8 mouse cellular contexts compared by ENCODE assay signal in genomic region chr8:11478807-11479527, GRCm38 (mm10). TPM values are rescaled to one million over a fixed set of nuclear protein-coding genes. Genes with fewer than 3 reads are reported as not detected.
DNase-seq lines count a peak whose midpoint lies in the region; ATAC-seq and TF ChIP-seq lines count a peak whose summit lies in the region.

No protein-coding gene starts in this region.

- H3K4me1 ChIP-seq in forebrain, embryonic 13.5 days, result peaks cover 27% of the 10 kb centered on the region
- H3K4me1 ChIP-seq in kidney, embryonic 15.5 days, result peaks cover 76% of the 10 kb centered on the region
- peaks cover 10% of the 10 kb centered on the region; the same call in 1 of the 2 replicates for H3K4me1 ChIP-seq in midbrain, postnatal 0 days (ENCODE audit: insufficient read depth, low read length)

- peak; percentile 90 for DNase-seq in heart, adult 11 months
- no peak for DNase-seq in heart, postnatal 36 days
- DNase-seq in midbrain, postnatal 0 days (ENCODE audit: low spot score), result no peak
- no peak for DNase-seq in cerebellum, postnatal 36 days
- DNase-seq in thymus, postnatal 36 days, result no peak
- DNase-seq in left cerebral cortex, adult 2 months (ENCODE audit: extremely low spot score in 1 of 2, low spot score in 2 of 2), result no peak

- peak; percentile 40 for ATAC-seq in forebrain, embryonic 13.5 days
- peak; percentile 26 for ATAC-seq in kidney, embryonic 15.5 days (replicated peaks; ENCODE audit: low FRiP score)
- ATAC-seq in midbrain, postnatal 0 days (ENCODE audit: low FRiP score), result no peak

- no peaks in the 10 kb centered on the region for H3K36me3 ChIP-seq in forebrain, embryonic 13.5 days (ENCODE audit: poor library complexity, severe bottlenecking)
- H3K36me3 ChIP-seq in kidney, embryonic 15.5 days, result no peaks in the 10 kb centered on the region
- H3K36me3 ChIP-seq in midbrain, postnatal 0 days (ENCODE audit: insufficient read depth, low read length), result no peaks in the 10 kb centered on the region

- intact Hi-C loops in heart, postnatal 36 days (cut with DNase I), result no loop called here
- intact Hi-C loops in left cerebral cortex, adult 2 months (cut with DNase I), result no loop called here

- peaks cover 81% of the 10 kb centered on the region for H3K27me3 ChIP-seq in forebrain, embryonic 13.5 days
- peaks cover 51% of the 10 kb centered on the region for H3K27me3 ChIP-seq in kidney, embryonic 15.5 days
- peaks cover 52% of the 10 kb centered on the region for H3K27me3 ChIP-seq in midbrain, postnatal 0 days (ENCODE audit: insufficient read depth, low read length)

- H3K4me3 ChIP-seq in forebrain, embryonic 13.5 days, result peak overlapping the region; percentile 50
- H3K4me3 ChIP-seq in kidney, embryonic 15.5 days (replicated peaks), result peak overlapping the region; percentile 70
- H3K4me3 ChIP-seq in midbrain, postnatal 0 days (ENCODE audit: low read depth, low read length), result peak overlapping the region; percentile 46
- H3K4me3 ChIP-seq in left cerebral cortex, adult 2 months, result no peak overlapping the region; the same call in 1 of the 2 replicates

- no peak overlapping the region for H3K27ac ChIP-seq in forebrain, embryonic 13.5 days
- peak overlapping the region; percentile 83 for H3K27ac ChIP-seq in kidney, embryonic 15.5 days
- no peak overlapping the region for H3K27ac ChIP-seq in midbrain, postnatal 0 days (ENCODE audit: low read depth, low read length)
- no peak overlapping the region for H3K27ac ChIP-seq in left cerebral cortex, adult 2 months

- H3K9me3 ChIP-seq in forebrain, embryonic 13.5 days (replicated peaks), result no peaks in the 10 kb centered on the region
- H3K9me3 ChIP-seq in kidney, embryonic 15.5 days (replicated peaks), result no peaks in the 10 kb centered on the region
- no peaks in the 10 kb centered on the region for H3K9me3 ChIP-seq in midbrain, postnatal 0 days (ENCODE audit: low read length)

- WGBS in forebrain, embryonic 13.5 days, result 2% methylated on average over 23 of the region's 23 CpGs
- 4% methylated on average over 23 of the region's 23 CpGs for WGBS in kidney, embryonic 15.5 days
- 5% methylated on average over 22 of the region's 23 CpGs for WGBS in midbrain, postnatal 0 days

- no peak for TF ChIP-seq CTCF in midbrain, postnatal 0 days (IDR thresholded peaks at IDR 0.05)
- no peak for TF ChIP-seq CTCF in left cerebral cortex, adult 2 months (IDR thresholded peaks at IDR 0.05)

- peak overlapping the region; percentile 98 for H3K4me2 ChIP-seq in forebrain, embryonic 13.5 days
- H3K4me2 ChIP-seq in kidney, embryonic 15.5 days, result peak overlapping the region; percentile 100
- H3K4me2 ChIP-seq in midbrain, postnatal 0 days (ENCODE audit: low read depth, low read length, poor library complexity, severe bottlenecking), result peak overlapping the region; percentile 92

- H3K9ac ChIP-seq in forebrain, embryonic 13.5 days, result no peak overlapping the region
- peak overlapping the region; percentile 38 for H3K9ac ChIP-seq in kidney, embryonic 15.5 days
- H3K9ac ChIP-seq in midbrain, postnatal 0 days (replicated peaks; ENCODE audit: low read length, poor library complexity, severe bottlenecking), result no peak overlapping the region

RNA-seq across cellular contexts. Expression of gene Rab20, which starts 0.5 kb away (rescaled TPM):
- total RNA-seq in heart, postnatal 36 days (2021), result 10 to 100 TPM; 26.9 to 32.1 TPM
- polyA plus RNA-seq in forebrain, embryonic 13.5 days (2015; fragmentation: Nextera tagmentation; extraction: Ambion mirVana), result 0.34 and 0.69 TPM in 2 replicates
- polyA plus RNA-seq in kidney, embryonic 15.5 days (2015; fragmentation: Nextera tagmentation; extraction: Ambion mirVana), result 24.2 and 26.5 TPM in 2 replicates
- total RNA-seq in midbrain, postnatal 0 days (2014; rRNA removed), result 0.28 and 0.60 TPM in 2 replicates
- 0.58 and 0.72 TPM in 2 replicates for polyA plus RNA-seq in midbrain, postnatal 0 days (2015; fragmentation: Nextera tagmentation; extraction: Ambion mirVana)
- under 1 TPM in 1 of 2 experiments, not detected in 1; 0.25 TPM for total RNA-seq in left cerebral cortex, adult 2 months (2021)

RNA-seq across cellular contexts. Expression of gene Naxd, which starts 18.3 kb away (rescaled TPM):
- 10 to 100 TPM; 35.6 to 39.7 TPM for total RNA-seq in heart, postnatal 36 days (2021)
- polyA plus RNA-seq in forebrain, embryonic 13.5 days (2015; fragmentation: Nextera tagmentation; extraction: Ambion mirVana), result 152 and 158 TPM in 2 replicates
- polyA plus RNA-seq in kidney, embryonic 15.5 days (2015; fragmentation: Nextera tagmentation; extraction: Ambion mirVana), result 119 and 121 TPM in 2 replicates
- total RNA-seq in midbrain, postnatal 0 days (2014; rRNA removed), result 88.6 and 89.7 TPM in 2 replicates
- polyA plus RNA-seq in midbrain, postnatal 0 days (2015; fragmentation: Nextera tagmentation; extraction: Ambion mirVana), result 106 and 118 TPM in 2 replicates
- total RNA-seq in left cerebral cortex, adult 2 months (2021), result 10 to 100 TPM; 52.8 to 54.6 TPM

Comparison
In these comparisons a context has a peak if more than half of its experiments do, and no peak if none do; other contexts are left out.
1. RNA of gene Rab20, which starts 0.5 kb away (total RNA-seq): 26.9 to 32.1 TPM in heart, postnatal 36 days; 0.28 to 0.60 TPM in midbrain, postnatal 0 days and 0.25 TPM in left cerebral cortex, adult 2 months; every median in the first group is over 10 times any median in the second.
2. Peak in every context shown above with its lines, with median percentiles within 50 percentile points of each other: H3K4me2 ChIP-seq.